Mouse (Mus musculus) limb, embryonic 14.5 days (tissue): ENCODE data around the gene Ccdc88c. TPM values are rescaled to one million over a fixed set of nuclear protein-coding genes. Genes with fewer than 3 reads are reported as not detected.

Experiments used
- ATAC-seq: fragments of 200-750 bp; cut with Nextera tagmentation; 2 replicates; pipeline ENCODE4 v1.8.0; 2017; ENCODE audit warnings: low read depth, moderate number of reproducible peaks, moderate TSS enrichment; ENCODE audit not compliant: low FRiP score
- DNase-seq: peaks from one replicate; pipeline ENCODE4 v3.0.0-alpha.2; 2015; ENCODE audit warnings: low spot score
- H3K27ac ChIP-seq: fragments of 300-500 bp; sonication (generic); replicated peaks from 2 replicates; pipeline ENCODE4 v1.5.1; 2014; ENCODE audit warnings: low read depth, mild to moderate bottlenecking, low read length, moderate library complexity, mixed read lengths
- H3K27me3 ChIP-seq: fragments of 300-500 bp; sonication (generic); 2 replicates; pipeline ENCODE4 v1.6.1; 2014; ENCODE audit warnings: low read length, mixed read lengths; ENCODE audit not compliant: control insufficient read depth, insufficient read depth
- H3K36me3 ChIP-seq: fragments of 300-500 bp; sonication (generic); 2 replicates; pipeline ENCODE4 v1.6.1; 2014; ENCODE audit warnings: mild to moderate bottlenecking, low read length, moderate library complexity, mixed read lengths; ENCODE audit not compliant: control insufficient read depth, insufficient read depth
- H3K4me1 ChIP-seq: fragments of 300-500 bp; sonication (generic); 2 replicates; pipeline ENCODE4 v1.6.1; 2014; ENCODE audit warnings: antibody characterized with exemption, low read length, mixed read lengths; ENCODE audit not compliant: control insufficient read depth, insufficient read depth
- H3K4me2 ChIP-seq: fragments of 300-500 bp; sonication (generic); replicated peaks from 2 replicates; pipeline ENCODE4 v1.6.1; 2014; ENCODE audit warnings: low read depth, mild to moderate bottlenecking, low read length, moderate library complexity; ENCODE audit not compliant: severe bottlenecking
- H3K4me3 ChIP-seq: fragments of 300-500 bp; sonication (generic); replicated peaks from 2 replicates; pipeline ENCODE4 v1.5.1; 2014; ENCODE audit warnings: low read length
- H3K9ac ChIP-seq: fragments of 300-500 bp; sonication (generic); 2 replicates; pipeline ENCODE4 v1.6.1; 2014; ENCODE audit warnings: mild to moderate bottlenecking, low read depth, low read length, moderate library complexity; ENCODE audit not compliant: severe bottlenecking
- H3K9me3 ChIP-seq: fragments of 300-500 bp; sonication (generic); 2 replicates; pipeline ENCODE4 v1.6.1; 2016; ENCODE audit warnings: low read length; ENCODE audit not compliant: control insufficient read depth
- POLR2A ChIP-seq: fragments of 200-500 bp; IDR thresholded peaks from 2 replicates; pipeline ENCODE4 v1.8.0; 2012; ENCODE audit warnings: inconsistent platforms, mild to moderate bottlenecking, moderate library complexity, borderline replicate concordance; ENCODE audit not compliant: insufficient read depth, insufficient read length; ENCODE audit errors: extremely low read depth
- WGBS: fragments of 180-500 bp; shearing (Covaris S2); extraction: QIAGEN DNeasy Blood & Tissue Kit; methylation state at CpG from one replicate; pipeline ENCODE4 v1.1.7; 2014; 5-methylcytosine and 5-hydroxymethylcytosine counted together
- polyA plus RNA-seq, 2 experiments: library from polyadenylated mRNA; depleted of rRNA in 1 of 2; stranded (reverse) in 1 of 2; unstranded in 1 of 2; fragments of >200 nt; fragmentation: Nextera tagmentation in 1 of 2; extraction: Ambion mirVana in 1 of 2; gene quantifications; 2 replicates each; pipeline versions ENCODE4 v1.2.1 to v1.2.3; 2012 to 2014

Ccdc88c gene
- 5.5 and 6.5 TPM in 2 replicates for polyA plus RNA-seq (2012; rRNA removed)
- 4.9 and 5.2 TPM in 2 replicates for polyA plus RNA-seq (2014; fragmentation: Nextera tagmentation; extraction: Ambion mirVana)

GRCm38 (mm10) chr12:101028954-101029731, at the start of gene Ccdc88c:
Ccdc88c (minus strand) TSS chr12:101029056.
- H3K9ac ChIP-seq = peak within 1 kb of the TSS; percentile 57
- peak within 1 kb of the TSS; percentile 97 for H3K4me2 ChIP-seq
- WGBS = under 1% methylated on average over 29 of the region's 56 CpGs
- peaks cover 14% of the 10 kb centered on the region for H3K4me1 ChIP-seq
- H3K27me3 ChIP-seq = peaks cover 26% of the 10 kb centered on the region
- H3K9me3 ChIP-seq = no peaks in the 10 kb centered on the region
- peak; percentile 86 for ATAC-seq
- H3K4me3 ChIP-seq = peak within 1 kb of the TSS; percentile 58
- peak within 1 kb of the TSS; percentile 43; the same call in 1 of the 2 replicates for H3K27ac ChIP-seq
- DNase-seq = peak; percentile 89
- H3K36me3 ChIP-seq = no peaks in the 10 kb centered on the region
- no peak for TF ChIP-seq POLR2A

GRCm38 (mm10) chr12:101077955-101078354, 49.1 kb upstream of the Ccdc88c start:
- 0 out of 2 replicates have a peak, but pooled peaks cover 4% of the 10 kb centered on the region for H3K36me3 ChIP-seq
- no peak for ATAC-seq
- H3K4me1 ChIP-seq = peaks cover 6% of the 10 kb centered on the region; the same call in 1 of the 2 replicates
- H3K27me3 ChIP-seq = no peaks in the 10 kb centered on the region
- H3K4me2 ChIP-seq = no peak overlapping the region
- no peak overlapping the region for H3K27ac ChIP-seq
- no peak for DNase-seq
- H3K9ac ChIP-seq = no peak overlapping the region
- TF ChIP-seq POLR2A = no peak
- no peak overlapping the region for H3K4me3 ChIP-seq
- H3K9me3 ChIP-seq = no peaks in the 10 kb centered on the region

GRCm38 (mm10) chr12:101075433-101075832, 46.6 kb upstream of the Ccdc88c start:
- WGBS = 97% methylated on average over 3 of the region's 3 CpGs

GRCm38 (mm10) chr12:101074821-101075429, 46.1 kb upstream of the Ccdc88c start:
- ATAC-seq (no peak), DNase-seq (no peak)
- Histone ChIP-seq H3K27me3 (no peaks in the 10 kb centered on the region), H3K4me3 (no peak overlapping the region), H3K4me2 (no peak overlapping the region), H3K9ac (no peak overlapping the region), H3K4me1 (no peaks in the 10 kb centered on the region), H3K27ac (no peak overlapping the region), H3K9me3 (no peaks in the 10 kb centered on the region), H3K36me3 (0 out of 2 replicates have a peak, but pooled peaks cover 4% of the 10 kb centered on the region)
- TF ChIP-seq POLR2A = no peak
- 96% methylated on average over 4 of the region's 4 CpGs for WGBS

More at GRCm38 (mm10) chr12:101075433-101075832, 46.6 kb upstream of the Ccdc88c start:
- Histone ChIP-seq H3K36me3 (0 out of 2 replicates have a peak, but pooled peaks cover 4% of the 10 kb centered on the region), H3K9me3 (no peaks in the 10 kb centered on the region), H3K27ac (no peak overlapping the region), H3K4me2 (no peak overlapping the region), H3K9ac (no peak overlapping the region), H3K4me1 (no peaks in the 10 kb centered on the region), H3K27me3 (no peaks in the 10 kb centered on the region), H3K4me3 (no peak overlapping the region)
- TF ChIP-seq POLR2A = no peak
- ATAC-seq (no peak), DNase-seq (no peak)

- Histone ChIP-seq H3K9me3 (no peaks in the 10 kb centered on the region), H3K4me1 (no peaks in the 10 kb centered on the region), H3K27me3 (no peaks in the 10 kb centered on the region), H3K4me2 (no peak overlapping the region), H3K27ac (no peak overlapping the region), H3K4me3 (no peak overlapping the region), H3K36me3 (peaks cover 23% of the 10 kb centered on the region), H3K9ac (no peak overlapping the region)
- DNase-seq (no peak), ATAC-seq (no peak)
- WGBS = 94% methylated on average over 1 of the region's 1 CpGs
- no peak for TF ChIP-seq POLR2A
Observed at GRCm38 (mm10) chr12:101069813-101070212, 41.0 kb upstream of the Ccdc88c start.
